Mouse (Mus musculus): ENCODE measurements around the gene Fam160a1. TPM values are rescaled to one million over a fixed set of nuclear protein-coding genes. Genes with fewer than 3 reads are reported as not detected.

Gene Fam160a1
- total RNA-seq, 2 experiments from 2014 or later: 47.7 to 50.4 TPM

- DNase-seq: no peak
- intact Hi-C loops (cut with DNase I): no loop called here
Measured at GRCm38 (mm10) chr3:85831785-85832184, 14.7 kb upstream of the Fam160a1 start.

DNA sequence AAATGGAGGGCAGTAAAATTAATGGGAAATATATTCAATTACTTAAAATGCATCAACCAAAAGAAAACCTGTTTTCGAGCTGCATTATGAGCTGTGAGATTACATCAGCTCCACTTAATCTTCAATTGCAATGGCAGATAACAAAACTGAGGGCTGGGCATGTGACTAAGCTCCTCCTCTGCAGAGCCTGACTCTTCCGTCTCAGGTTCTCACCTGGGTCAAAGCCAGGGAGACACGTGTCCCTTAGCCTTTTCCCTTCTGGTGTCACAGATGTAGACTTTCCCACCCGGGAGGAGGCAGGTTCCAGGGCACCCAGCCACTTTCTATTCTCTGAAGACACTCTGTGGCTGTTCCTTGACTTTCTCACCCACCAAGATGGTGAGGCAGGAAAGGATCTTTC, 12.0 kb upstream of the Fam160a1 start:
- DNase-seq: peak in 1 of 2 experiments; percentile 7

DNA sequence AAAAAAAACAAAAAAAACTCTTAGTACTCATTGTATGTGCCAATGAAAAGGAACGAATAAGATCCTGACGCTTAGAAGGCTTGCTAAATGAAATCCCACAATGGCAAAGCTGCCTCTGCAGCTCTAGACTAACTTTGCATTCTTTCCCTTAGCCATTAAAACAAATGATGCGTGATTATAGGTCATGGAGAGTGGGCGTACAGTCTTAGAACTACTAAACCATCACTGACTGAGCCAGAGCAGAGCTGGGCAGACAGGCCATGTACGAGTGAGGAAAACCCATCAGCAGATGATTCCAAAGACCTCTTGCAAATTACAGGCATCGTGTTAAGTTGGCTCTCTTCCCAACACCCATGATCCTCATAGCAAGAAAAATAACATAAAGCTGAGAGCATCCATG, 10.7 kb upstream of the Fam160a1 start:
- no peak for DNase-seq
- intact Hi-C loops (cut with DNase I): no loop called here

More for the DNA sequence above, 12.0 kb upstream of the Fam160a1 start:
- intact Hi-C loops (cut with DNase I): no loop called here

DNA sequence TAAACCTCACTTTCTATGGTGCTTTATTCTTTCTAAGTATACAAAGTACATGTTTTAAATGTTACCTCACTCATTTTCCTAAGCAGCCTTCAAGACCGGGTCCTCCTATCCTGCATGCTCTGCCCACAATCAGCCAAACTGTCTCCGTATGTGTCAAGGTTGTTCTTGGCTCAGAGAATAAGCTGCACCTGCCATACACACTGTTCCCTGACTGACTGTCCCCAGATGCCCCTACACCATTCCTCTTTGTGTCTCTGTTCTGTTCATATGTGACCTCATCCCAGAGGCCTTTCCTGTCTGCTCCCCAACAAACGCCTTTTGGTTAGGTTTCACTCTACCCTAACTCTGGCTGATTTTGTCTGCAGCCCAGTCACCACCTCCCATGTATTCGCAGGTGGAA, 10.2 kb upstream of the Fam160a1 start:
- intact Hi-C loops (cut with DNase I): no loop called here
- DNase-seq: peak; percentile 7 to 23

- no peak for DNase-seq
- intact Hi-C loops (cut with DNase I): no loop called here
Measured at GRCm38 (mm10) chr3:85820839-85821548, 3.9 kb upstream of the Fam160a1 start.

- DNase-seq: no peak
- intact Hi-C loops (cut with DNase I): no loop called here
Measured at GRCm38 (mm10) chr3:85819319-85819718, 2.2 kb upstream of the Fam160a1 start.

GRCm38 (mm10) chr3:85814241-85814640, 2.9 kb downstream of the Fam160a1 start:
- intact Hi-C loops (cut with DNase I): no loop called here
- peak in 1 of 2 experiments; percentile 47 for DNase-seq

DNA sequence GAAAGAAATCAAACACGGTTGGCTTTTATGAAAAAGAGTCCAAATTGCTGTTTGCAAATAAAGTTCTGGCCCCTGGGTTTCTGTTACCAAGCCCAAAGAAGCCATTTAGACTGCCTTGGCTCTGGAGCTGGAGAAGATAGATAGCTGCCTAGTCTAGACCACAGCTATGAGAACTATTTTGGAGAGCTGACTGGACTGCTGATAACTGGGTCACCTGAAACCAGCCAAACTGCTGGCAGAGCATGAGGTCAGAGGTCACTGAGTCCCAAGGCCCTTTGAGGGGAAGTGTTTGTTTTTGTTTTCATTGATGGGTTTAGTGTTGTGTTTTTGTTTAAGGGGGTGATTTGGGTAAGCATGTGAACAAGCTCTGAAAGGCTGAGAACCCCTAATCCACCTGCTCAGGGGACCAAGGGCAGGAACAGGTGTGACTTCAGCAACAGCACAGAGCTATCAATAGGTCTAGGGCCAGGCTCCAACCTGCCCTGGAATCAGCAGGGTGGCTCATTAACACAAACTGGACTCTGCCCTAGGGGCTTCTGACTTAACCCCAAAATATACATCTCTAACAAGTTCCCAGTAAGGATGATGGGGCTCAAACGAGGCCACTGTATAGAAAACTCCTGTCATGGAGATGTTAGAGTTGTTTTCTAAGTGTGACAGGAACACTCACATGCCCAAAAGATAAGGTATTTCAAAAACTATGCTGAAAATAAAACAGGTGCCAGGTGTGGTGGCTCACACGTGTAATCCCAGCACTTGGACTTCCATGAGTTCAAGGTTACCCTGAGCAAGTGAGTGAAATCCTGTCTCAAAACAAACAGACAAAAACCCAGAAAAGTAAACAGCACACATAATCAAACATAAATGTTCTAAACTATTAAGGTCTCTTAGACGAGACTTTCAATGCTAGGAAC, 3.7 kb downstream of the Fam160a1 start:
- intact Hi-C loops (cut with DNase I): no loop called here

GRCm38 (mm10) chr3:85812010-85812409, 5.1 kb downstream of the Fam160a1 start:
- intact Hi-C loops (cut with DNase I): no loop called here
- no peak for DNase-seq

More for the DNA sequence above, 3.7 kb downstream of the Fam160a1 start:
- DNase-seq: peak in 1 of 2 experiments; percentile 10

- intact Hi-C loops (cut with DNase I): no loop called here
- no peak for DNase-seq
Measured at GRCm38 (mm10) chr3:85793166-85793565, 23.9 kb downstream of the Fam160a1 start.

DNA sequence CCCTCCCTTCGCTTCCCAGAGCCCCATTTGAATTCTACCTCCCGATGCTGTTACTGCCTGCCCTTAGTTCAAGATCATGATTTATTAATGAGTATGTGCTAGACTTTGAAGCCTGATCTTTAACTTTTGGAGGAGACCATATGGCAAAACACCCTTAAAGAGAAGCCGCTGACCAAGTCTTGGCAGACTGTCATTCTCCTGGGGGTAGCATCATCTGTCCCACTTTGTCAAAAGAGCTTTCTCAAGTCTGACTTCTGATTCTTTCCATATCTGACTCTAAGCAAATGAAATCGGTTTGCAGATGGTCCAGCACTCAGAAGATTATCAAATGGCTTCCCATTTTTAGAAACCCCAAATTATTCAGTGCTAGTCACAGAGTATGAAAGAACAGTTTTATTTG, 27.3 kb downstream of the Fam160a1 start:
- intact Hi-C loops (cut with DNase I): no loop called here
- DNase-seq: no peak

GRCm38 (mm10) chr3:85786501-85786900, 30.6 kb downstream of the Fam160a1 start:
- intact Hi-C loops (cut with DNase I): no loop called here
- no peak for DNase-seq

DNA sequence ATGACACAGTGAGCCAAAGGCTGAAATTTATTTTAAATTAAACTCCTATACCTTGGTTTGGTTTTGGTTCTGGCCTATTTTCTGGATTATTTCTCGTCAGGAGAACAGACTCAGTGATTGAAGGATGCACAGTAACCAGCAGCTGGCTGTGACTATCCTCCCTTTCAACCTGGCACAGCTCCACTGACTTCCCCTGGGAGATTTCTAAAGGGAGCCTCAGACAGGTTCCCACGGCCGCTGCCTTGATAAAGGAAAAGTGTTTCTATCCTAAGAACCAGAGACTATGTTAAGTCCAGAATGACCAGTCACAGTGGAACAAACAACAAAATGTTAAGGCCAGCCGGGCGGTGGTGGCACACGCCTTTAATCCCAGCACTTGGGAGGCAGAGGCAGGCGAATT, 36.2 kb downstream of the Fam160a1 start:
- peak; percentile 49 to 50 for DNase-seq
- intact Hi-C loops (cut with DNase I): no loop called here

DNA sequence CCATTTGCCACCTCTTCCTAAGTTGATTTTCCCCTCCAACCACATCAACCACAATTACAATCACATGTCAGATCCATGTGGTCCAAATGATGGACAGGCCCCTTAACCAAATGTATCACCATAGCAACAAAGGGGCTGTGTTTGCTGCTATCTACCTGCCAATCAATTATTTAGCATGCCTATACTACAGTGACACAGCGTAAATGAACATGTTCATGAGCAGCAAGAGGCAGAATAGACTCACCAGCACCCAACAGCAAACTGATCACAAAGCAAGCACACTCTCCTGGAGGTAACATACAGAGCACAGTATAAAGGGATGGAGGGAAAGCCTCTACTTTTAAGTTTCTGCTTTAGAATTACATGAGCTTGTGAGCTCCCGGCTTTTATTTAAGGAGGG, 36.8 kb downstream of the Fam160a1 start:
- no peak for DNase-seq
- intact Hi-C loops (cut with DNase I): no loop called here

GRCm38 (mm10) chr3:85777841-85778240, 39.2 kb downstream of the Fam160a1 start:
- intact Hi-C loops (cut with DNase I): no loop called here
- no peak for DNase-seq

- intact Hi-C loops (cut with DNase I): no loop called here
- no peak for DNase-seq
Measured at GRCm38 (mm10) chr3:85777356-85777755, 39.7 kb downstream of the Fam160a1 start.

GRCm38 (mm10) chr3:85776707-85777106, 40.4 kb downstream of the Fam160a1 start:
- intact Hi-C loops (cut with DNase I): no loop called here
- no peak for DNase-seq

DNA sequence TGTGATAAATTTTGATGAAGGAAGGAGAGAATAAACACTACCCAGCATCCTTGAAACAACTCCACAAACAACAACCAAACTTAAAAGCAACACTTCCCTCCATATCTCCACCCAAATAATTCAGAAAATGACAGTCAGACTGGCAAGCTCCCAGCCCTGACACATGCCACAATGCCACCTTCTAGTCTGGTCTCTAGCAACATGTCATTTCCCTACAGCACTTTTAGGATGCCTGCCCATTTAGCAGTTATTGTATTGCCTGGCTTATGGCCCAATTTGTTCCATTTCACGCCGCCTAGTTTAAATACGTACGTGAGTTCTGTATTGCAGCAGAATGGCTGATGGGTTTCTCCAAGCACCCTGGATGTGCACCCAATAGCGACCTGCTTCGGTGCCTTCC, 41.0 kb downstream of the Fam160a1 start:
- intact Hi-C loops (cut with DNase I): no loop called here
- no peak for DNase-seq

- DNase-seq: peak in 1 of 2 experiments; percentile 9
- intact Hi-C loops (cut with DNase I): no loop called here
Measured at GRCm38 (mm10) chr3:85773886-85774285, 43.2 kb downstream of the Fam160a1 start.

- no peak for DNase-seq
- intact Hi-C loops (cut with DNase I): no loop called here
Measured at GRCm38 (mm10) chr3:85773425-85773824, 43.7 kb downstream of the Fam160a1 start.

DNA sequence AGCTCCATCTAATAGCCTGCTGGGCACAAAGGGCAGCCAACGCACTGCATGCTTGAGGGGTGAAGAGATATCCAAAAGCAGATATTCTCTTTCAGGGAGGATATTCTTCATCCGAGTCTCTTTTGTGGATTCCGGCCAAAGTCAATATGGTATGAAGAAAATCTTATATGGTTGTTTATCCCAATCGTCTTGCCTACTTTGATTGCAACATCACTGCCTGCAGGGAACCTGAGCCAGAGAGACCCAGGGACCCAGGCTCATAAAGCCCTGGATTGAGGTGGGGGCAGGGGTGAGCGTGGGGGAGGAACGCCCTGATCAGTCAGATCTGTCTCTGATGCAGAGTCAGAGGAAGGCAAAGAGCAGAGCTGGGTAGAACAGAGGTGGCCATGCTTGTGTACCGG, 52.2 kb downstream of the Fam160a1 start:
- no peak for DNase-seq
- intact Hi-C loops (cut with DNase I): loop anchor here (5.0 kb wide), 1 partner anchor 258 kb away; no protein-coding TSS in a partner anchor

Data from heart, postnatal 14 days (tissue).